ENCODE assay signal across 14 mouse cellular contexts in genomic region chr17:91090631-91091030, GRCm38 (mm10). TPM values are rescaled to one million over a fixed set of nuclear protein-coding genes. Genes with fewer than 3 reads are reported as not detected.
A peak's percentile ranks its signal among the peaks of the same experiment; 100 is the strongest.
DNase-seq lines count a peak whose midpoint lies in the region; ATAC-seq lines count a peak whose summit lies in the region.
"Had no signal": no experiment of that assay in that cellular context is flagged by ENCODE, and none has a peak within 500 bp of the region (broad histone marks: within the 10 kb centered on the region; RNA-seq: fewer than 3 reads in every experiment).

No protein-coding gene starts in this region.

- H3K9ac ChIP-seq in hindbrain, embryonic 14.5 days: peak overlapping the region; percentile 38
- H3K9ac ChIP-seq in neural tube, embryonic 15.5 days (replicated peaks): peak overlapping the region; percentile 43
- H3K9ac ChIP-seq: limb, embryonic 12.5 days had no signal

- DNase-seq in frontal cortex, postnatal 10 days (ENCODE audit: low spot score in 2 of 2): peak; percentile 16 to 26
- no peak for DNase-seq in frontal cortex, postnatal 25 days (ENCODE audit: low spot score in 2 of 2)
- DNase-seq in right cerebral cortex, postnatal 10 days (ENCODE audit: low spot score in 2 of 2): peak; percentile 50 to 67
- no peak for DNase-seq in right cerebral cortex, adult 18-20 months
- peak; percentile 30 for DNase-seq in hindbrain, embryonic 14.5 days (ENCODE audit: low spot score)
- DNase-seq in testis, postnatal 14 days (ENCODE audit: low spot score): no peak
- DNase-seq: kidney, postnatal 25 days; lung, adult 18-20 months had no signal

- 81% methylated on average over 1 of the region's 1 CpGs for WGBS in hindbrain, embryonic 14.5 days
- WGBS in neural tube, embryonic 15.5 days: 40% methylated on average over 1 of the region's 1 CpGs

- H3K4me2 ChIP-seq in hindbrain, embryonic 14.5 days (replicated peaks): peak overlapping the region; percentile 59
- H3K4me2 ChIP-seq in neural tube, embryonic 15.5 days: peak overlapping the region; percentile 62
- H3K4me2 ChIP-seq: heart, embryonic 11.5 days; limb, embryonic 12.5 days had no signal

- no peak for ATAC-seq in hindbrain, embryonic 14.5 days (ENCODE audit: low FRiP score)
- ATAC-seq in neural tube, embryonic 15.5 days (ENCODE audit: low FRiP score): no peak
- ATAC-seq in activated CD4-positive, CD25-positive, alpha-beta regulatory T cell, adult 4 months: no peak
- ATAC-seq: inflammation-experienced regulatory T-cells, adult 6 months had no signal

- H3K27ac ChIP-seq in hindbrain, embryonic 14.5 days: no peak overlapping the region
- H3K27ac ChIP-seq in neural tube, embryonic 15.5 days (replicated peaks): peak overlapping the region; percentile 39
- H3K27ac ChIP-seq: limb, embryonic 12.5 days had no signal

- no peaks in the 10 kb centered on the region for H3K27me3 ChIP-seq in hindbrain, embryonic 14.5 days (ENCODE audit: control insufficient read depth, insufficient read depth, low read length)
- no peaks in the 10 kb centered on the region for H3K27me3 ChIP-seq in neural tube, embryonic 15.5 days (replicated peaks)
- H3K27me3 ChIP-seq: megakaryocyte, embryonic 14.5 days had no signal

- peaks cover 22% of the 10 kb centered on the region for H3K4me1 ChIP-seq in hindbrain, embryonic 14.5 days (replicated peaks; ENCODE audit: control insufficient read depth, insufficient read depth, low read length)
- peaks cover 24% of the 10 kb centered on the region for H3K4me1 ChIP-seq in neural tube, embryonic 15.5 days

- peak overlapping the region; percentile 56 for H3K4me3 ChIP-seq in hindbrain, embryonic 14.5 days (replicated peaks; ENCODE audit: low read length)
- peak overlapping the region; percentile 41 for H3K4me3 ChIP-seq in neural tube, embryonic 15.5 days (replicated peaks)
- H3K4me3 ChIP-seq: limb, embryonic 12.5 days; megakaryocyte, embryonic 14.5 days had no signal

- peaks cover 22% of the 10 kb centered on the region for H3K36me3 ChIP-seq in hindbrain, embryonic 14.5 days (replicated peaks; ENCODE audit: control insufficient read depth, insufficient read depth)
- peaks cover 20% of the 10 kb centered on the region for H3K36me3 ChIP-seq in neural tube, embryonic 15.5 days
- H3K36me3 ChIP-seq: limb, embryonic 12.5 days had no signal

- peaks cover 19% of the 10 kb centered on the region for H3K9me3 ChIP-seq in hindbrain, embryonic 14.5 days (ENCODE audit: control insufficient read depth, low read length)
- H3K9me3 ChIP-seq in neural tube, embryonic 15.5 days (replicated peaks): peaks cover 5% of the 10 kb centered on the region

RNA-seq across cellular contexts. Expression of gene Nrxn1, which starts 2.2 kb away (rescaled TPM):
- polyA plus RNA-seq in hindbrain, embryonic 14.5 days (2014; fragmentation: Nextera tagmentation; extraction: Ambion mirVana): 204 and 210 TPM in 2 replicates
- 222 and 245 TPM in 2 replicates for polyA plus RNA-seq in neural tube, embryonic 15.5 days (2015; fragmentation: Nextera tagmentation; extraction: Ambion mirVana)
- under 1 TPM in 1 of 2 experiments, not detected in 1; 0.21 TPM for polyA plus RNA-seq in activated CD4-positive, CD25-positive, alpha-beta regulatory T cell, adult 4 months (2017; shearing (Covaris generic))

Comparison
In these comparisons a context has a peak if more than half of its experiments do, and no peak if none do; other contexts are left out.
1. DNase-seq: peak in frontal cortex, postnatal 10 days (2 of 2), right cerebral cortex, postnatal 10 days (2 of 2) and hindbrain, embryonic 14.5 days (single experiment); none in frontal cortex, postnatal 25 days (0 of 2), right cerebral cortex, adult 18-20 months (single experiment) and testis, postnatal 14 days (single experiment).
2. RNA of gene Nrxn1, which starts 2.2 kb away (polyA plus RNA-seq): 222 to 245 TPM in neural tube, embryonic 15.5 days and 204 to 210 TPM in hindbrain, embryonic 14.5 days; 0.21 TPM in activated CD4-positive, CD25-positive, alpha-beta regulatory T cell, adult 4 months; every median in the first group is over 100 times any median in the second.